Mouse (Mus musculus) heart, embryonic 15.5 days (tissue): ENCODE data around the gene Cfb. TPM values are rescaled to one million over a fixed set of nuclear protein-coding genes. Genes with fewer than 3 reads are reported as not detected.
"Not testable (repeated sequence)": the region's sequence is repeated elsewhere in the genome, so short reads cannot be mapped to it uniquely, and the experiment has no call there.

Experiments
- ATAC-seq: fragments of 200-750 bp; cut with Nextera tagmentation; replicated peaks from 2 replicates; pipeline ENCODE4 v1.8.0; 2017; ENCODE audit warnings: low read depth, moderate TSS enrichment; ENCODE audit not compliant: insufficient number of reproducible peaks, insufficient read depth, low FRiP score
- H3K27ac ChIP-seq: fragments of 300-500 bp; sonication (generic); 2 replicates; pipeline ENCODE4 v1.5.1; 2015; ENCODE audit warnings: mild to moderate bottlenecking, inconsistent platforms
- H3K27me3 ChIP-seq: fragments of 300-500 bp; sonication (generic); 2 replicates; pipeline ENCODE4 v1.6.1; 2015; ENCODE audit warnings: inconsistent platforms
- H3K36me3 ChIP-seq: fragments of 300-500 bp; sonication (generic); 2 replicates; pipeline ENCODE4 v1.6.1; 2015; ENCODE audit warnings: mild to moderate bottlenecking, inconsistent platforms
- H3K4me1 ChIP-seq: fragments of 300-500 bp; sonication (generic); replicated peaks from 2 replicates; pipeline ENCODE4 v1.6.1; 2015; ENCODE audit warnings: inconsistent platforms
- H3K4me2 ChIP-seq: fragments of 300-500 bp; sonication (generic); 2 replicates; pipeline ENCODE4 v1.6.1; 2015; ENCODE audit warnings: inconsistent platforms, mild to moderate bottlenecking, moderate library complexity
- H3K4me3 ChIP-seq: fragments of 300-500 bp; sonication (generic); 2 replicates; pipeline ENCODE4 v1.5.1; 2015; ENCODE audit warnings: mild to moderate bottlenecking, inconsistent platforms
- H3K9ac ChIP-seq: fragments of 300-500 bp; sonication (generic); 2 replicates; pipeline ENCODE4 v1.6.1; 2015; ENCODE audit warnings: mild to moderate bottlenecking, inconsistent platforms
- H3K9me3 ChIP-seq: fragments of 300-500 bp; sonication (generic); replicated peaks from 2 replicates; pipeline ENCODE4 v1.6.1; 2016; ENCODE audit warnings: inconsistent platforms
- WGBS: fragments of 180-500 bp; shearing (Covaris S2); methylation state at CpG from one replicate; pipeline ENCODE4 v1.1.7; 2015; ENCODE audit warnings: mixed read lengths; 5-methylcytosine and 5-hydroxymethylcytosine counted together
- microRNA-seq: library from miRNA; unstranded; fragments of <30 nt; microRNA quantifications from one replicate; pipeline ENCODE4, GENCODE M21; 2016
- polyA plus RNA-seq: library from polyadenylated mRNA; unstranded; fragments of >200 nt; fragmentation: Nextera tagmentation; extraction: Ambion mirVana; gene quantifications from 2 replicates; pipeline ENCODE4 v1.2.1, GENCODE M21; 2015

Gene Cfb
- polyA plus RNA-seq, 1 experiment from 2014 or later = 1.8 TPM

GRCm38 (mm10) chr17:34830776-34831175 is 31.5 kb downstream of the Cfb start:
- not testable (repeated sequence) for H3K4me2 ChIP-seq, H3K9ac ChIP-seq, H3K27me3 ChIP-seq, ATAC-seq, H3K4me3 ChIP-seq, H3K9me3 ChIP-seq, H3K4me1 ChIP-seq, H3K27ac ChIP-seq
- peaks cover 52% of the 10 kb centered on the region for H3K36me3 ChIP-seq
- whole genome bisulfite sequencing = 92% methylated on average over 1 of the region's 1 CpGs

DNA sequence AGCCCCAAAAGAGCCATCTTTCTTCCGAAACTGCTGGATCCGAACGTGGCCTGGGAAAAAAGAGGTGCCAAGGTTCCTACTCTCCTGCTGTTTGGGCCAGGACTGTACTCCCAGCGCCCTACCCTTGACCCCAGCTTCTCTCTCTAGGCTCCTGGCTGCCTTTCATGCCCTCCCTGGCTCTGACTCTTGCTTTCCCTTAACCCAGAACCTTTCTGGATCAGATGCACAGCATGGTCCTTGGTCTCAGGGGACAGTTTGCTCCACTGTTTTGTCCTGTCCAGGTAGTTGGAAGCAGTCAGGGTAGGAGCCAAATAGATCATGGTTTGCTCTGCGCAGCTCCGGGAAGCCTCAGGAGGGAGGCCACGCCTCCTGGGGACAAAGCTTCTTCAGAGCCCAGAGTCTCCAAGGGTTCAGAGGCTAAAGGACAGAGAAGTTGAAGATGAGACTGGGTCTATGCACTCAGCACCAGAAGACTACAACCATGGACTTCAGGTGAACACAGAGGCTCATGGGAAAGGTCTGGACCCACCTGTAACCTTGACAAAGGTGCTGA is 47.4 kb downstream of the Cfb start:
- no peak overlapping the region for H3K27ac ChIP-seq
- ATAC-seq = no peak
- WGBS = 68% methylated on average over 7 of the region's 7 CpGs
- H3K4me2 ChIP-seq = no peak overlapping the region
- H3K4me3 ChIP-seq = no peak overlapping the region
- no peaks in the 10 kb centered on the region for H3K4me1 ChIP-seq
- no peaks in the 10 kb centered on the region for H3K27me3 ChIP-seq
- H3K9me3 ChIP-seq = no peaks in the 10 kb centered on the region
- no peak overlapping the region for H3K9ac ChIP-seq
- no peaks in the 10 kb centered on the region for H3K36me3 ChIP-seq

DNA sequence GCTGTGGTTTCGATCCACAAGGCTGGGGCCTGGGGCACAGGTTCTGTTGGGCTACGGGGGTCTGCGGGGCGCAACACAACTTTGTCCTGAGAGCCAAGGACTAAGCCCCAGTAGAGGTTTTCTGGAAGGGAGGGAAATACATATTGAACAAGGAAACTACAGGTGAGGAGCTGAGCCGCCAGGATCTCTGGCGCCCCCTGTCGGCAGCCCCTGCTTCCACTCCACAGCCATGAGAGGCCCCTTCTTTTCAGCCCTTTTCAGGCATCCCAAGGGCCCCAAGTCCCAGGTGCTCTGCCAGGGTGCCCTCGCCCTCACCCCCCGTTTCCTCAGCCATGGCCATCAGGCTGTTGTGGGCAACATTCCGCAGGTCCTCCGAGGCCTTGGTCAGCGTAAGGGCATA is 48.6 kb downstream of the Cfb start:
- ATAC-seq, H3K36me3 ChIP-seq, H3K9ac ChIP-seq, H3K4me3 ChIP-seq, H3K27me3 ChIP-seq, H3K9me3 ChIP-seq, H3K27ac ChIP-seq, H3K4me1 ChIP-seq, H3K4me2 ChIP-seq: not testable (repeated sequence)
- 56% methylated on average over 12 of the region's 12 CpGs for WGBS

GRCm38 (mm10) chr17:34811275-34811674 is 51.0 kb downstream of the Cfb start:
- Histone ChIP-seq H3K27ac (no peak overlapping the region), H3K4me2 (no peak overlapping the region), H3K36me3 (no peaks in the 10 kb centered on the region), H3K4me1 (no peaks in the 10 kb centered on the region), H3K27me3 (no peaks in the 10 kb centered on the region), H3K4me3 (no peak overlapping the region), H3K9ac (no peak overlapping the region), H3K9me3 (no peaks in the 10 kb centered on the region)
- 70% methylated on average over 15 of the region's 15 CpGs for WGBS
- no peak for ATAC-seq

- H3K27me3 ChIP-seq, H3K9ac ChIP-seq, H3K4me2 ChIP-seq, H3K36me3 ChIP-seq, H3K9me3 ChIP-seq, ATAC-seq, H3K27ac ChIP-seq, H3K4me3 ChIP-seq, H3K4me1 ChIP-seq: not testable (repeated sequence)
- WGBS = 84% methylated on average over 8 of the region's 8 CpGs
Measured at GRCm38 (mm10) chr17:34810811-34811210, 51.5 kb downstream of the Cfb start.

GRCm38 (mm10) chr17:34810411-34810810 is 51.9 kb downstream of the Cfb start:
- not testable (repeated sequence) for ATAC-seq, H3K9me3 ChIP-seq, H3K4me1 ChIP-seq, H3K9ac ChIP-seq, H3K27me3 ChIP-seq, H3K4me2 ChIP-seq, H3K27ac ChIP-seq, H3K4me3 ChIP-seq, H3K36me3 ChIP-seq
- WGBS = 80% methylated on average over 5 of the region's 5 CpGs

DNA sequence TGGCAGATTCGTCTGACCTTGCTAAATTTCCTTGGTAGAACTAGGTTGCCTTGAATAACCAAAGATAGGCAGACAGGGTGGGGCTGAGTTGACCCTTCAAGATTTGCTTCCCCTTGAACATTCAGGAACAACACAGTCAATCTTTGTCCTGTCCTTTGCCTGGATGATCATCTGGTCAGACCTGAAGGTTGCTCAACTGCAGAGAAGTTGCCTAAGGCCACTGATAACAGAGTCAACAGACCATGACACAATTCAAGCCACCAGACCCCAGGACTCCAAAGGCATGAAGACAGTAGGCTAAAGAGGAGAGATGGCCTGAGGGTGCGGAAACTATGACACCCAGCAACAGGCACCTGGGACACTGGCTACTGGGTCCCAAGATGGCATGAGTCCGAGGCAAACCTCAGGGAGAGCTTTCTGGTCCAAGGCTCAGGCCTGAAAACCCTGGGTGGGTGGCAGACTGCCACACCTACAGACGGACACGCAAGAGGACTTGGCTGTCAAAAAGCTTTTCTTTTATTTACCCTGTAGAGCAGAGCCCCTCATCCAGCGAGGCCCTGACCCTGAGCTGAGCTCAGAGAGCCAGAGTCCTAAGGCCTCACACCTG is 53.6 kb downstream of the Cfb start:
- WGBS = 76% methylated on average over 6 of the region's 6 CpGs
- no peak for ATAC-seq

GRCm38 (mm10) chr17:34807176-34807575 is 55.1 kb downstream of the Cfb start:
- Histone ChIP-seq H3K9me3 (peaks cover 3% of the 10 kb centered on the region; the same call in 1 of the 2 replicates), H3K27me3 (no peaks in the 10 kb centered on the region), H3K27ac (no peak overlapping the region), H3K4me2 (no peak overlapping the region), H3K9ac (no peak overlapping the region), H3K36me3 (no peaks in the 10 kb centered on the region), H3K4me3 (no peak overlapping the region), H3K4me1 (no peaks in the 10 kb centered on the region)
- WGBS = 62% methylated on average over 3 of the region's 3 CpGs
- no peak for ATAC-seq

More for the DNA sequence above, 53.6 kb downstream of the Cfb start:
- H3K4me2 ChIP-seq = no peak overlapping the region
- no peaks in the 10 kb centered on the region for H3K27me3 ChIP-seq
- H3K9ac ChIP-seq = no peak overlapping the region
- H3K9me3 ChIP-seq = peaks cover 3% of the 10 kb centered on the region; the same call in 1 of the 2 replicates
- no peaks in the 10 kb centered on the region for H3K4me1 ChIP-seq
- H3K36me3 ChIP-seq = no peaks in the 10 kb centered on the region
- H3K27ac ChIP-seq = no peak overlapping the region
- no peak overlapping the region for H3K4me3 ChIP-seq

Small RNA genes lying within 50 kb of the gene (microRNA-seq; reads per million reads assigned to microRNA genes)
- gene Mir6970 = 1.1 reads per million
- 1.1 reads per million for gene Mir6971
- gene Mir6972 = not detected

Other genes with a start within 250 kb of the Cfb start
- gene Egfl8, start 246.5 kb downstream of the Cfb start, polyA plus RNA-seq = 1.3 and 2.2 TPM in 2 replicates
- 22.9 and 24.8 TPM in 2 replicates for gene Ppt2, start 234.0 kb downstream of the Cfb start, polyA plus RNA-seq
- gene Prrt1, start 233.0 kb downstream of the Cfb start, polyA plus RNA-seq = 0.42 and 1.2 TPM in 2 replicates
- gene Fkbpl, start 217.8 kb downstream of the Cfb start, polyA plus RNA-seq = 10.7 and 12.9 TPM in 2 replicates
- 39.6 and 54.5 TPM in 2 replicates for gene Atf6b, start 215.4 kb downstream of the Cfb start, polyA plus RNA-seq
- gene Tnxb, start 192.0 kb downstream of the Cfb start, polyA plus RNA-seq = 2.3 and 3.2 TPM in 2 replicates
- gene C4b, start 118.6 kb downstream of the Cfb start, polyA plus RNA-seq = 0.53 and 0.77 TPM in 2 replicates
- 0.93 TPM in 1 of 2 replicates, not detected in the other for gene Cyp21a1, start 58.0 kb downstream of the Cfb start, polyA plus RNA-seq
- gene Stk19, start 25.6 kb downstream of the Cfb start, polyA plus RNA-seq = 19.4 and 23.4 TPM in 2 replicates
- 32.0 and 40.8 TPM in 2 replicates for gene Dxo, start 25.5 kb downstream of the Cfb start, polyA plus RNA-seq
- gene Skiv2l, start 12.3 kb downstream of the Cfb start, polyA plus RNA-seq = 23.6 and 35.9 TPM in 2 replicates
- 53.3 and 70.9 TPM in 2 replicates for gene Nelfe, start 12.1 kb downstream of the Cfb start, polyA plus RNA-seq
- gene Zbtb12, start 17.0 kb upstream of the Cfb start, polyA plus RNA-seq = 1.1 and 1.8 TPM in 2 replicates
- not detected in 2 replicates for gene Gm20547, start 19.5 kb upstream of the Cfb start, polyA plus RNA-seq
- 2.0 and 3.3 TPM in 2 replicates for gene C2, start 35.7 kb upstream of the Cfb start, polyA plus RNA-seq
- gene Ehmt2, start 36.0 kb upstream of the Cfb start, polyA plus RNA-seq = 31.7 and 48.8 TPM in 2 replicates
- gene Slc44a4, start 51.9 kb upstream of the Cfb start, polyA plus RNA-seq = 0.08 TPM in 1 of 2 replicates, not detected in the other
- 16.1 and 19.9 TPM in 2 replicates for gene Neu1, start 68.7 kb upstream of the Cfb start, polyA plus RNA-seq
- gene Hspa1b, start 96.7 kb upstream of the Cfb start, polyA plus RNA-seq = 0.16 and 0.30 TPM in 2 replicates
- not detected in 2 replicates for gene Gm20481, start 107.4 kb upstream of the Cfb start, polyA plus RNA-seq
- gene Hspa1a, start 109.6 kb upstream of the Cfb start, polyA plus RNA-seq = 3.5 and 4.8 TPM in 2 replicates
- 2.1 and 2.6 TPM in 2 replicates for gene Hspa1l, start 110.2 kb upstream of the Cfb start, polyA plus RNA-seq
- gene Lsm2, start 119.3 kb upstream of the Cfb start, polyA plus RNA-seq = 116 and 132 TPM in 2 replicates
- gene Vars, start 138.5 kb upstream of the Cfb start, polyA plus RNA-seq = 43.0 and 89.7 TPM in 2 replicates
- gene Vwa7, start 154.1 kb upstream of the Cfb start, polyA plus RNA-seq = 0.24 and 0.31 TPM in 2 replicates
- gene Sapcd1, start 165.5 kb upstream of the Cfb start, polyA plus RNA-seq = 1.4 and 2.8 TPM in 2 replicates
- gene Msh5, start 184.2 kb upstream of the Cfb start, polyA plus RNA-seq = 2.7 and 3.8 TPM in 2 replicates
- 307 and 332 TPM in 2 replicates for gene Clic1, start 187.4 kb upstream of the Cfb start, polyA plus RNA-seq
- 168 and 202 TPM in 2 replicates for gene Ddah2, start 196.5 kb upstream of the Cfb start, polyA plus RNA-seq
- 0.14 TPM in 1 of 2 replicates, not detected in the other for gene Ly6g6c, start 202.9 kb upstream of the Cfb start, polyA plus RNA-seq
- 0.77 and 0.81 TPM in 2 replicates for gene Mpig6b, start 203.7 kb upstream of the Cfb start, polyA plus RNA-seq
- gene Ly6g6e, start 214.4 kb upstream of the Cfb start, polyA plus RNA-seq = 0.29 and 0.31 TPM in 2 replicates
- gene Ly6g6d, start 215.5 kb upstream of the Cfb start, polyA plus RNA-seq = 2.2 and 2.4 TPM in 2 replicates
- 0.16 and 0.29 TPM in 2 replicates for gene Ly6g6f, start 223.1 kb upstream of the Cfb start, polyA plus RNA-seq
- 64.7 and 80.1 TPM in 2 replicates for gene Abhd16a, start 226.7 kb upstream of the Cfb start, polyA plus RNA-seq
- 0.41 TPM in 1 of 2 replicates, not detected in the other for gene Ly6g5c, start 245.8 kb upstream of the Cfb start, polyA plus RNA-seq